Mouse (Mus musculus): ENCODE measurements around the gene Evi2. TPM values are rescaled to one million over a fixed set of nuclear protein-coding genes. Genes with fewer than 3 reads are reported as not detected.

Evi2 gene
- total and polyA plus RNA-seq, 3 experiments: 1.2 to 6.2 (median 2.8) TPM

DNA sequence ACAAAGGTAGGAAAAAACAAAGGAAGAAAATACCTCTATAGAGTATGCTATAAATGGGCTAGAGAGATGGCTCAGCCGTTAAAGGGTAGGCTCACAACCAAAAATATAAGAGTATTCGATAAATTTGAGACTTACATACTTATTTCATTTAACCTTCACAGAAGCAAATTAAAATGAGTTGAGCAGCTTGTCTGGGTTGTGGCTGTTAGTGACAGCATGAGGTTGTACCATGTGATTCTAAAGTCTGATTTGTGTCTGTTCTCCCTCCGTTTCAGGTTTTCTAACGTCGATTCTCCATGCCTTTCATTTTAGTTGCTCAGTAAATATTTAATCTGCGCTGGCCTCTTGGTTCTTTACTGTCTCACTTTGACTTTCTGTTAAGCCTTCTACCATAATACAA lies 11.1 kb downstream of the Evi2 start:
- in situ Hi-C loops (cut with MboI; ENCODE audit: low pct_ligation_motif_present, low pct_unique_long_range_greater_than_20kb, low sequenced_read_pairs) (no loop called here), dilution Hi-C loops (cut with MboI; ENCODE audit: extremely low pct_ligation_motif_present, extremely low pct_unique_long_range_greater_than_20kb, low sequenced_read_pairs) (no loop called here)
- no peaks in the 10 kb centered on the region for H3K27me3 ChIP-seq (replicated peaks)
- H3K9ac ChIP-seq (ENCODE audit: insufficient read depth, low read depth): peak overlapping the region; percentile 82
- peak overlapping the region; percentile 98 for H3K4me2 ChIP-seq (ENCODE audit: insufficient read depth, low read depth, poor library complexity, severe bottlenecking)
- H3K36me3 ChIP-seq (replicated peaks in 1 of 2; ENCODE audit: control insufficient read depth in 1 of 2, insufficient read depth in 1 of 2, low read length in 1 of 2): peaks cover 22 to 41% of the 10 kb centered on the region in 2 experiments
- H3K27ac ChIP-seq (ENCODE audit: insufficient read depth, low read depth): peak overlapping the region; percentile 69; the same call in 1 of the 2 replicates
- H3K4me3 ChIP-seq (replicated peaks in 1 of 3; ENCODE audit: low read depth in 2 of 3, low read length in 2 of 3, poor library complexity in 1 of 3): peak overlapping the region in 2 of 3 experiments; percentile 0 to 41
- no peak for DNase-seq (ENCODE audit: extremely low read depth)
- H3K9me3 ChIP-seq (replicated peaks; ENCODE audit: low read length): no peaks in the 10 kb centered on the region
- H3K4me1 ChIP-seq (ENCODE audit: control insufficient read depth in 1 of 2, insufficient read depth in 2 of 2): peaks cover 17 to 57% of the 10 kb centered on the region in 2 experiments
- H3K79me2 ChIP-seq (replicated peaks; ENCODE audit: control insufficient read depth, extremely low read depth, insufficient read depth, poor library complexity, severe bottlenecking): peaks cover 65% of the 10 kb centered on the region
- 0 out of 2 replicates have a peak, but pooled peaks have one; percentile 43 for TF ChIP-seq MYC (IDR thresholded peaks at IDR 0.05; ENCODE audit: low read depth, low read length)
- TF ChIP-seq CHD1 (IDR thresholded peaks at IDR 0.05; ENCODE audit: low read depth, low read length): peak; percentile 10; the same call in 1 of the 2 replicates
- TF ChIP-seq MAX (IDR thresholded peaks at IDR 0.05; ENCODE audit: low read length): no peak

DNA sequence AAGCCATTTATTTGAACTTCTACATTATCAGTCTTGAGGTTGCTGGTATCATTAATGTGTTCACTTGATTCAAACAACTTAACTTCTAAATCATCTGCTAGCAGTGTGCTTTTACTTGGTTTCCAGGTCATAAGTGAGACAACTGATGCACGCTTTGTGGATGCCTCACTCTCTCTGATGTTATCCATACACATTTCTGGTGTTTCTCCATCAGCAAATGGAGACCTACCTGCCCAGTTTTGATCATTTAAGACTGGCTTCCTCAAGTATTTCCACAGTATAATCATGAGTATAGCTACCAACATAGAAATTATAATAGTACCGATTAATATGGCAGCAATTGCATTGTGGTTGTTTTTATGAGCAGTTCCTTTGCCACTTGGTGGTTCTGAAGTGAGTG lies 14.6 kb downstream of the Evi2 start:
- no peak overlapping the region for H3K4me3 ChIP-seq (replicated peaks in 1 of 3; ENCODE audit: low read depth in 2 of 3, low read length in 2 of 3, poor library complexity in 1 of 3)
- peaks cover 28 to 64% of the 10 kb centered on the region in 2 experiments for H3K36me3 ChIP-seq (replicated peaks in 1 of 2; ENCODE audit: control insufficient read depth in 1 of 2, insufficient read depth in 1 of 2, low read length in 1 of 2)
- dilution Hi-C loops (cut with MboI; ENCODE audit: extremely low pct_ligation_motif_present, extremely low pct_unique_long_range_greater_than_20kb, low sequenced_read_pairs) (no loop called here), in situ Hi-C loops (cut with MboI; ENCODE audit: low pct_ligation_motif_present, low pct_unique_long_range_greater_than_20kb, low sequenced_read_pairs) (no loop called here)
- TF ChIP-seq E2F4 (IDR thresholded peaks at IDR 0.05; ENCODE audit: insufficient replicate concordance, low read depth, low read length): no peak
- no peak for TF ChIP-seq SIN3A (IDR thresholded peaks at IDR 0.05; ENCODE audit: low read length)
- TF ChIP-seq CHD2 (IDR thresholded peaks at IDR 0.05; ENCODE audit: low read length): no peak
- no peak for TF ChIP-seq NRF1 (IDR thresholded peaks at IDR 0.05; ENCODE audit: low read depth, low read length)
- TF ChIP-seq ZC3H11A (IDR thresholded peaks at IDR 0.05; ENCODE audit: low read depth, low read length): no peak
- no peak for TF ChIP-seq EP300 (IDR thresholded peaks at IDR 0.05; ENCODE audit: low read length)
- TF ChIP-seq NELFE (IDR thresholded peaks at IDR 0.05; ENCODE audit: low read depth, low read length): no peak
- TF ChIP-seq ELF1 (IDR thresholded peaks at IDR 0.05; ENCODE audit: low read depth, low read length): no peak
- no peak for TF ChIP-seq CTCF (conservative IDR thresholded peaks at IDR 0.05 in 1 of 2, IDR thresholded peaks at IDR 0.05 in 1 of 2; ENCODE audit: low read depth in 2 of 2, low read length in 2 of 2)
- TF ChIP-seq ETS1 (conservative IDR thresholded peaks at IDR 0.05; ENCODE audit: low read depth, low read length): no peak
- TF ChIP-seq RAD21 (IDR thresholded peaks at IDR 0.05; ENCODE audit: low read depth, low read length): no peak
- TF ChIP-seq TBP (conservative IDR thresholded peaks at IDR 0.05; ENCODE audit: low read depth, low read length): no peak
- no peak for TF ChIP-seq IRF4 (IDR thresholded peaks at IDR 0.05; ENCODE audit: low read depth, low read length)
- H3K9ac ChIP-seq (ENCODE audit: insufficient read depth, low read depth): no peak overlapping the region
- peaks cover 52% of the 10 kb centered on the region for H3K79me2 ChIP-seq (replicated peaks; ENCODE audit: control insufficient read depth, extremely low read depth, insufficient read depth, poor library complexity, severe bottlenecking)
- no peak overlapping the region for H3K4me2 ChIP-seq (ENCODE audit: insufficient read depth, low read depth, poor library complexity, severe bottlenecking)
- no peak overlapping the region for H3K27ac ChIP-seq (ENCODE audit: insufficient read depth, low read depth)
- DNase-seq (ENCODE audit: extremely low read depth): no peak
- H3K9me3 ChIP-seq (replicated peaks; ENCODE audit: low read length): no peaks in the 10 kb centered on the region
- no peaks in the 10 kb centered on the region for H3K27me3 ChIP-seq (replicated peaks)
- H3K4me1 ChIP-seq (ENCODE audit: control insufficient read depth in 1 of 2, insufficient read depth in 2 of 2): peaks cover 13 to 52% of the 10 kb centered on the region in 2 experiments

All from CH12.LX (cell line).